Mouse (Mus musculus) T-cell, adult 2 months (primary cell): ENCODE results near the gene Aunip.

Experiments used
- DNase-seq: peaks from one replicate; pipeline ENCODE4 v3.0.0; 2022; ENCODE audit warnings: low spot score

The Aunip gene

GRCm38 (mm10) chr4:134510845-134511411 is at the start of gene Aunip:
Aunip (plus strand) TSS chr4:134510999.
- DNase-seq = peak; percentile 66

- DNase-seq = no peak
Observed at GRCm38 (mm10) chr4:134461252-134461651, 49.5 kb upstream of the Aunip start.

GRCm38 (mm10) chr4:134465789-134466188 is 45.0 kb upstream of the Aunip start:
- DNase-seq = no peak

GRCm38 (mm10) chr4:134466381-134467262 is 44.2 kb upstream of the Aunip start:
- DNase-seq = no peak

- peak; percentile 19 for DNase-seq
Observed at GRCm38 (mm10) chr4:134467435-134468214, 43.2 kb upstream of the Aunip start.

GRCm38 (mm10) chr4:134468215-134468575 is 42.6 kb upstream of the Aunip start, which contains the start of gene Stmn1:
Stmn1 (plus strand) TSS chr4:134468320.
- peak; percentile 86 for DNase-seq

- DNase-seq = peak; percentile 91
Observed at GRCm38 (mm10) chr4:134468578-134469266, 42.1 kb upstream of the Aunip start.

- no peak for DNase-seq
Observed at GRCm38 (mm10) chr4:134469341-134469796, 41.4 kb upstream of the Aunip start.

GRCm38 (mm10) chr4:134469985-134470384 is 40.8 kb upstream of the Aunip start:
- DNase-seq = no peak

GRCm38 (mm10) chr4:134471469-134471868 is 39.3 kb upstream of the Aunip start:
- no peak for DNase-seq

GRCm38 (mm10) chr4:134473764-134474163 is 37.0 kb upstream of the Aunip start:
- DNase-seq = no peak

- DNase-seq = no peak
Observed at GRCm38 (mm10) chr4:134474240-134474639, 36.6 kb upstream of the Aunip start.

- DNase-seq = no peak
Observed at GRCm38 (mm10) chr4:134476899-134477298, 33.9 kb upstream of the Aunip start.

GRCm38 (mm10) chr4:134478031-134478430 is 32.8 kb upstream of the Aunip start:
- peak; percentile 92 for DNase-seq

GRCm38 (mm10) chr4:134479839-134480238 is 31.0 kb upstream of the Aunip start:
- no peak for DNase-seq

- peak; percentile 68 for DNase-seq
Observed at GRCm38 (mm10) chr4:134480864-134481263, 29.9 kb upstream of the Aunip start.

- DNase-seq = no peak
Observed at GRCm38 (mm10) chr4:134481270-134481669, 29.5 kb upstream of the Aunip start.

GRCm38 (mm10) chr4:134482442-134482841 is 28.4 kb upstream of the Aunip start:
- no peak for DNase-seq

- DNase-seq = no peak
Observed at GRCm38 (mm10) chr4:134483078-134483688, 27.6 kb upstream of the Aunip start.

- no peak for DNase-seq
Observed at GRCm38 (mm10) chr4:134483696-134484095, 27.1 kb upstream of the Aunip start.

- DNase-seq = no peak
Observed at GRCm38 (mm10) chr4:134484231-134484630, 26.6 kb upstream of the Aunip start.
